Mouse (Mus musculus) C2C12 (cell line): ENCODE results near the gene Gpr62. TPM values are rescaled to one million over a fixed set of nuclear protein-coding genes. Genes with fewer than 3 reads are reported as not detected.

Experiments
- H3K27me3 ChIP-seq: one replicate; pipeline ENCODE4 v1.6.1; 2011; ENCODE audit not compliant: control insufficient read depth, insufficient read depth, insufficient read length
- H3K36me3 ChIP-seq: one replicate; pipeline ENCODE4 v1.6.1; 2011; ENCODE audit not compliant: control insufficient read depth, insufficient read depth
- H3K4me3 ChIP-seq: one replicate; pipeline ENCODE4 v1.5.1; 2011; ENCODE audit warnings: mild to moderate bottlenecking, control low read depth; ENCODE audit not compliant: poor library complexity, insufficient read depth, severe bottlenecking
- H3K79me2 ChIP-seq: one replicate; pipeline ENCODE4 v1.6.1; 2011; ENCODE audit not compliant: control insufficient read depth, insufficient read depth
- H3K79me3 ChIP-seq: one replicate; pipeline ENCODE4 v1.6.1; 2011; ENCODE audit warnings: low read depth, control low read depth
- H3ac ChIP-seq: one replicate; pipeline ENCODE3; 2011; ENCODE audit warnings: low read depth; ENCODE audit not compliant: control insufficient read depth, insufficient read length
- CEBPB ChIP-seq: IDR thresholded peaks from one replicate; pipeline ENCODE4 v1.6.1; 2011; ENCODE audit warnings: low read depth, mild to moderate bottlenecking, control low read depth, moderate library complexity
- CTCF ChIP-seq: IDR thresholded peaks from one replicate; pipeline ENCODE4 v1.5.1; 2011; ENCODE audit not compliant: control insufficient read depth, insufficient read depth, insufficient read length
- FOSL1 ChIP-seq: IDR thresholded peaks from one replicate; pipeline ENCODE4 v1.8.0; 2011; ENCODE audit warnings: mild to moderate bottlenecking, low read length; ENCODE audit not compliant: poor library complexity, insufficient read depth, severe bottlenecking
- MAX ChIP-seq: IDR thresholded peaks from one replicate; pipeline ENCODE4 v1.6.1; 2011; ENCODE audit warnings: mild to moderate bottlenecking, control low read depth
- MYOD1 ChIP-seq: IDR thresholded peaks from one replicate; pipeline ENCODE4 v1.6.1; 2011; ENCODE audit warnings: low read depth; ENCODE audit not compliant: control insufficient read depth, insufficient read length
- MYOG ChIP-seq: IDR thresholded peaks from one replicate; pipeline ENCODE4 v1.6.1; 2011; ENCODE audit not compliant: control insufficient read depth, insufficient read length; ENCODE audit errors: extremely low read depth
- USF1 ChIP-seq: IDR thresholded peaks from one replicate; pipeline ENCODE4 v1.6.1; 2011; ENCODE audit warnings: low read depth, mild to moderate bottlenecking, control low read depth, moderate library complexity
- long read RNA-seq, 2 experiments: library from polyadenylated mRNA; unstranded; transcript quantifications; one replicate each; pipeline ENCODE4 v2.0.0; 2019 to 2020
- polyA plus RNA-seq: library from polyadenylated mRNA; unstranded; fragments of >200 nt; fragmentation: generic; extraction: Trizol; gene quantifications from one replicate; pipeline ENCODE4 v1.2.1, GENCODE M21; 2012; ENCODE audit warnings: missing spikeins

The Gpr62 gene
- 0.29 TPM for polyA plus RNA-seq
- long read RNA-seq, experiment 1, result 0 reads
- long read RNA-seq, experiment 2, result 0 reads

DNA sequence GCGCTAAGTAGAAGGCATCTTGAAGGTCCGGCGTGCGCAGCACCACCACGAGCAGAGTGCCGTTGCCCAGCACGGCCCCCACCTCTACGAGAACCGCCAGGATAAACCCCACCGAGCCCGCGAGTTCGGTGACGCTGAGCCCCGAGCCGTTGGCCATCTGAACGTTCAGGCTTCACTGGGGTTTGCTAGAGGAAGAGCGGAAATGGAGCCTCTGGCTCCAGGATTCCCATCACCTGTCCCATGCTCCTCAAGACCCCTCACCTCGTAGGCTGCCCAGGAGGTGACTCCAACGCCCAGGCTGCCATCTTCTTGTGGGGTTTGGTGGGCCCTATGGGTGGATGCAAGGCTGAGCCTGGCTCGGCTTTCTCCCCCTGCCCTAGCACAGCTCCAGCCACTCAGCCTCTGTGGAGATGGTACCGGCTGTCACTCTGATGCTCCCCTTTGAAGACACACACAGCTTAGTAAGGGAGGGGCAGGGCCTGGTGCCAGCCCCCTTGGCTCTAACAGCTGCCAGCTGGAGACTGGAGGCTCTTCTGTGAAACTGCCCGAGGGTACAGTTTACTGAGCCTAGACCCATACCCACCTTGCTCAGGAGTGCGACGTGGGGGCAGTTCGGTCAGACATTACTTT, at the start of gene Gpr62:
Gene Gpr62, minus strand, starts transcription at position 368 of the 630 bp plus-strand sequence.
- TF ChIP-seq MYOG (no peak), USF1 (no peak), FOSL1 (no peak), CEBPB (no peak), MYOD1 (no peak), MAX (no peak), CTCF (no peak)
- peaks cover 3% of the 10 kb centered on the region for H3K79me2 ChIP-seq
- H3K27me3 ChIP-seq, result no peaks in the 10 kb centered on the region
- no peak within 1 kb of the TSS for H3ac ChIP-seq
- no peaks in the 10 kb centered on the region for H3K79me3 ChIP-seq
- peaks cover 39% of the 10 kb centered on the region for H3K36me3 ChIP-seq
- no peak within 1 kb of the TSS for H3K4me3 ChIP-seq

DNA sequence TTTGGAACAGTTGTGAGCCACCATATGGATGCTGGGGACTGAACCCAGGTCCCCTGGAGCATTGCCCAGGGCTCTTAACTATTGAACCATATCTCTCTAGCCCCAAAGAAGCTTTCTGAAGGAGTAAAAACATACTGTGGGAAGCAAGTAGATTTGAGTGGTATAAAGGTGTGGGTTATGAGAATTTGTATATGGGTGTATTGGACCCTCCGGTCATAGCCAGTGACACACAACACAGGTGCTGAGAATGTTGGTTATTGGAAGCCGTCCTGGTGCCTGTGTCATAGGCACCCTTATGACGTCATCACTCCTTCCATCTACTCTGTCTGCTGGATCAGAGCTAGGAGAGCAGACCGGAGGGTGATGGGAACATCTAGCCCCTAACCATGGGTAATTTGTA, 48.5 kb upstream of the Gpr62 start, which contains the start of gene Iqcf5:
Gene Iqcf5, plus strand, starts transcription at position 301 of the 400 bp plus-strand sequence.
- Histone ChIP-seq H3K27me3 (peaks cover 30% of the 10 kb centered on the region), H3K36me3 (no peaks in the 10 kb centered on the region)
- TF ChIP-seq USF1, result no peak
- TF ChIP-seq CEBPB, result no peak

DNA sequence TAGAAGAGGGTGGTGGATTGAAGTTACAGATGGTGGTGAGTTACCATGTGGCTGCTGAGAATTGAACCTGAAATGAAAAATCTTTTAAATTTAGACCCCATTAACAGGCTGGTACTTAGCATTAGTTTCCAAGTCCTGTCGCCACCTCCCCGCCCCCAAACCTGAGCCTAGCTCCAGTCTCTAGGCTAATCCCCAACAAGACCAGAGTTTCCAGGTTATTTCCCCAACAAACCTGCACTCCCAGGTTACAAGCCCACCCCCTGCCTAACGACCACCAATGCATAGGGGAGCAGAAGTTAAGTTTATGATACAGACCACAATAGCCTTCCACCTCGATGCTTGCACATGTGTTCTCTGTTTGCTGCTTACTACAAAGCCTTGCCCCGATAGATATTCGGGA, 47.8 kb upstream of the Gpr62 start:
- H3K4me3 ChIP-seq, result no peak overlapping the region
- no peaks in the 10 kb centered on the region for H3K79me3 ChIP-seq
- H3K36me3 ChIP-seq, result no peaks in the 10 kb centered on the region
- no peaks in the 10 kb centered on the region for H3K79me2 ChIP-seq
- H3ac ChIP-seq, result no peak overlapping the region
- H3K27me3 ChIP-seq, result peaks cover 30% of the 10 kb centered on the region
- no peak for TF ChIP-seq MAX
- TF ChIP-seq CEBPB, result no peak
- no peak for TF ChIP-seq CTCF
- no peak for TF ChIP-seq MYOD1
- no peak for TF ChIP-seq MYOG
- no peak for TF ChIP-seq FOSL1
- no peak for TF ChIP-seq USF1

More for the DNA sequence above, 48.5 kb upstream of the Gpr62 start, which contains the start of gene Iqcf5:
- H3ac ChIP-seq, result no peak within 1 kb of the TSS
- H3K79me2 ChIP-seq, result no peaks in the 10 kb centered on the region
- no peak within 1 kb of the TSS for H3K4me3 ChIP-seq
- H3K79me3 ChIP-seq, result no peaks in the 10 kb centered on the region

DNA sequence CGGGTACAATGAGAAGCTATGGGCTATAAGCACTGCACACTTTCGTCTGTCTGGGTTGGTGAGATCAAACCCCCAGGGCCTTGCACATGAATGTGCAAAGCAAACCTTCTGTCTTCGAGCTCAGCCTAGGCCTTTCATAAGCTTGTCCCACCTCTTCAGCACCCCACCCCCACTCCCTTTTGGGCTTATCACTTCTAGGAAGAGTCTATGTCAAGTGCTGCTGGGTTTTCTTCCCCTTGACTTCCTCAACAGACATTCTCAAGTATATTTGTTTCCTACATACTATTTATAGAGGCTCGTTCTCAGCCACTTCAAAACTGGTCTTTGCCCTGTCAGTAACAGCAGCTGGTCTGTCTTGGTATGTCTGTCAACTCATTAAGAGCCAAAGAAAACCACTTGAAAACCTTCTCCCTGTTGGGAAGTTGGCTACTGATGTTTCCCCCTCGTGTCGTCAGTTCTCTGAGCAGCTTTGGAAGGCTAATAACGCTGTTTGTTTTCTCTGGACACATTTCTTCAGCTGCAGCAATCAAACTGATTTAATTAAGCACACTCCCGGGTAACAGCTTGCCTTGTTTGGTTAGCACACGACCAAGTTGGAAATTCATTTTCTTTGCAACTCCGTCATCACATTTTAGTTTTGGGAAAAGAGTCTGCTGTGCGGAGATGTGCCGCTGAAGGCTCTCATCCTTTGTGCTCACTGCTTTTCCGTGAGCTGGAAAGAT, 47.2 kb upstream of the Gpr62 start:
- TF ChIP-seq USF1, result no peak
- no peak for TF ChIP-seq MAX
- no peak for TF ChIP-seq FOSL1
- no peak for TF ChIP-seq MYOD1
- TF ChIP-seq CTCF, result no peak
- no peak for TF ChIP-seq CEBPB
- no peak for TF ChIP-seq MYOG
- H3K79me3 ChIP-seq, result no peaks in the 10 kb centered on the region
- no peak overlapping the region for H3ac ChIP-seq
- H3K79me2 ChIP-seq, result no peaks in the 10 kb centered on the region
- no peak overlapping the region for H3K4me3 ChIP-seq
- H3K36me3 ChIP-seq, result no peaks in the 10 kb centered on the region
- H3K27me3 ChIP-seq, result peaks cover 32% of the 10 kb centered on the region

DNA sequence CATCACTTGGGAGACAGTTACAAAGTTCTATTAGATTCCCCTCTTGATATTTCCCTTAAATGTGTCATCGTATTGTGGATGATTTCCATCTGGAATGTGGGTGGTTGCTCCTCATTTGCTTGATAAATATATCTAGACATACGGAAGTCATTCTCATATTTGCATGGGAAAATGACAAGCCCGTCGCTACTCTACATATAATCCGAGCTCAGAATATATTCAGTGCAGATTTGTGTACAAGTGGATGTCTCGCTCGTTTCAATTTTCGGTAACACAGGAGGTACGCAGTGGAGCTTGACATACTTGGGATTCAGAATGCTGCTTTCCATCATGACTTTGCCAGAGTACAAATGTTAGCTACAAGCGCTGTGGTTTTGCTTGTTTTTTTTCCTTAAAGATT, 43.6 kb upstream of the Gpr62 start:
- H3K36me3 ChIP-seq, result no peaks in the 10 kb centered on the region
- no peak overlapping the region for H3ac ChIP-seq
- H3K4me3 ChIP-seq, result no peak overlapping the region
- H3K79me3 ChIP-seq, result no peaks in the 10 kb centered on the region
- no peaks in the 10 kb centered on the region for H3K79me2 ChIP-seq
- H3K27me3 ChIP-seq, result peaks cover 12% of the 10 kb centered on the region
- TF ChIP-seq CTCF (no peak), MYOG (no peak), MAX (no peak), USF1 (no peak), MYOD1 (no peak), FOSL1 (no peak), CEBPB (no peak)

DNA sequence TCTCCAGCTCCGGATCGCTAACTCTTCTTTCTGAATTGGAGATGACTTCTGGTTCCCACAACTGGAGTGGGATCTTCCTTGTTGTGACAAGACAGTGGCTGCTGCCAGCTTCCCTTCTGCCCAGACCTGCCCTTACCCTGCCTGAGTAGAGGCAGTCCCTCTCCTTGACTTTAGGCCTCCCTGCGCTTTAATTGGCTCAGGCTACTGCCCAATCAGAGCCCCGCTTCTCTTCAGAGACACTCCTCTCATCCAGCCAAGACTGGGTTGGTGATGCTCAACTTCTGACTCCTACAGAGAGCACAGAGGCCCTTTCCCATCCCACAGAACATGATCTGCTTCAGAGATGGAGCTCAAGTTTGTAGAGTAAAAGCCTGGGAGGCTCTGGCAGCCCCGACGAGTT, 38.5 kb upstream of the Gpr62 start:
- TF ChIP-seq MYOD1, result no peak
- TF ChIP-seq FOSL1, result no peak
- TF ChIP-seq USF1, result no peak
- TF ChIP-seq MYOG, result no peak
- no peak for TF ChIP-seq CTCF
- no peak for TF ChIP-seq MAX
- no peak for TF ChIP-seq CEBPB
- Histone ChIP-seq H3K79me2 (no peaks in the 10 kb centered on the region), H3K4me3 (no peak overlapping the region), H3K36me3 (no peaks in the 10 kb centered on the region), H3K79me3 (no peaks in the 10 kb centered on the region), H3ac (no peak overlapping the region), H3K27me3 (peaks cover 4% of the 10 kb centered on the region)
